Mouse (Mus musculus): Measurements from ENCODE around the gene Cbx4. TPM values are rescaled to one million over a fixed set of nuclear protein-coding genes. Genes with fewer than 3 reads are reported as not detected.

Gene Cbx4
- polyA plus RNA-seq, 2 experiments: 11.4 to 24.3 TPM

DNA sequence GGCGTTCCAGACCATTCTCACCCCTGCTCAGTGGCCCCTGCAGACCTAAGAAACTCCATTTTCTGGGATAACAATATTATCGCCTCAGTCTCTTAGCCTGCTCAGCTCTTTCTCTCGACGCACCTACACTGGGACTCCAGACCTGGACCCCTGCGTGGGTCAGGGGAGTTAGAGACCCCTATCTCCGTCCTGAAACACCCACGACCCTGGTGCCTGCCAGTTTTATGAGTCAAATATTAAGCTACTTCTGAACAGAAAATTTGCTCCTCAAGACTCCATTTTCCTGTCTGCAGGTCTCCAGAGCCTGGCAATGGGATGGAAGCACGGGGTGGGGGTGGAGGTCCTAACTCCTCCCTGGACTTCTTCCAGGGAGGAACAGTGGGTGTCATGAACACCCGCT lies 28.7 kb downstream of the Cbx4 start:
- ATAC-seq (ENCODE audit: low FRiP score, low read depth) (no peak), DNase-seq (ENCODE audit: low spot score) (no peak)
- peak overlapping the region; percentile 61 for H3K4me3 ChIP-seq (replicated peaks; ENCODE audit: low read length)
- peak overlapping the region; percentile 93 for H3K9ac ChIP-seq (ENCODE audit: low read depth, low read length, severe bottlenecking)
- H3K27me3 ChIP-seq (ENCODE audit: control insufficient read depth, insufficient read depth, low read length): peaks cover 79% of the 10 kb centered on the region
- H3K4me1 ChIP-seq (ENCODE audit: control insufficient read depth, insufficient read depth, low read length): peaks cover 42% of the 10 kb centered on the region
- no peaks in the 10 kb centered on the region for H3K9me3 ChIP-seq (ENCODE audit: control insufficient read depth, low read length)
- peak overlapping the region; percentile 98 for H3K4me2 ChIP-seq (replicated peaks; ENCODE audit: low read depth, low read length, severe bottlenecking)
- 4% methylated on average over 9 of the region's 9 CpGs for WGBS
- H3K36me3 ChIP-seq (ENCODE audit: control insufficient read depth, insufficient read depth, low read length): no peaks in the 10 kb centered on the region
- H3K27ac ChIP-seq (replicated peaks; ENCODE audit: low read depth, low read length): no peak overlapping the region
- no peak for TF ChIP-seq POLR2A (IDR thresholded peaks at IDR 0.05; ENCODE audit: borderline replicate concordance, extremely low read depth, insufficient read depth, insufficient read length)

- Histone ChIP-seq H3K36me3 (ENCODE audit: control insufficient read depth, insufficient read depth, low read length) (no peaks in the 10 kb centered on the region), H3K27me3 (ENCODE audit: control insufficient read depth, insufficient read depth, low read length) (peaks cover 83% of the 10 kb centered on the region), H3K4me1 (ENCODE audit: control insufficient read depth, insufficient read depth, low read length) (peaks cover 43% of the 10 kb centered on the region), H3K4me3 (replicated peaks; ENCODE audit: low read length) (peak overlapping the region; percentile 61), H3K9me3 (ENCODE audit: control insufficient read depth, low read length) (no peaks in the 10 kb centered on the region), H3K9ac (ENCODE audit: low read depth, low read length, severe bottlenecking) (peak overlapping the region; percentile 93), H3K4me2 (replicated peaks; ENCODE audit: low read depth, low read length, severe bottlenecking) (peak overlapping the region; percentile 98), H3K27ac (replicated peaks; ENCODE audit: low read depth, low read length) (peak overlapping the region; percentile 58; the same call in 1 of the 2 replicates)
- 2% methylated on average over 56 of the region's 65 CpGs for WGBS
- TF ChIP-seq POLR2A (IDR thresholded peaks at IDR 0.05; ENCODE audit: borderline replicate concordance, extremely low read depth, insufficient read depth, insufficient read length): no peak
- peak; percentile 15; the same call in 1 of the 2 replicates for ATAC-seq (ENCODE audit: low FRiP score, low read depth)
- no peak for DNase-seq (ENCODE audit: low spot score)
Observed at GRCm38 (mm10) chr11:119056301-119057211, 29.5 kb downstream of the Cbx4 start.

GRCm38 (mm10) chr11:119055571-119056131 lies 30.4 kb downstream of the Cbx4 start:
- H3K36me3 ChIP-seq (ENCODE audit: control insufficient read depth, insufficient read depth, low read length): no peaks in the 10 kb centered on the region
- TF ChIP-seq POLR2A (IDR thresholded peaks at IDR 0.05; ENCODE audit: borderline replicate concordance, extremely low read depth, insufficient read depth, insufficient read length): no peak
- ATAC-seq (ENCODE audit: low FRiP score, low read depth): no peak
- WGBS: 2% methylated on average over 32 of the region's 32 CpGs
- peaks cover 84% of the 10 kb centered on the region for H3K27me3 ChIP-seq (ENCODE audit: control insufficient read depth, insufficient read depth, low read length)
- H3K27ac ChIP-seq (replicated peaks; ENCODE audit: low read depth, low read length): no peak overlapping the region
- no peak overlapping the region for H3K9ac ChIP-seq (ENCODE audit: low read depth, low read length, severe bottlenecking)
- H3K4me1 ChIP-seq (ENCODE audit: control insufficient read depth, insufficient read depth, low read length): peaks cover 43% of the 10 kb centered on the region
- H3K4me3 ChIP-seq (replicated peaks; ENCODE audit: low read length): peak overlapping the region; percentile 61
- DNase-seq (ENCODE audit: low spot score): no peak
- peak overlapping the region; percentile 98 for H3K4me2 ChIP-seq (replicated peaks; ENCODE audit: low read depth, low read length, severe bottlenecking)
- H3K9me3 ChIP-seq (ENCODE audit: control insufficient read depth, low read length): no peaks in the 10 kb centered on the region

DNA sequence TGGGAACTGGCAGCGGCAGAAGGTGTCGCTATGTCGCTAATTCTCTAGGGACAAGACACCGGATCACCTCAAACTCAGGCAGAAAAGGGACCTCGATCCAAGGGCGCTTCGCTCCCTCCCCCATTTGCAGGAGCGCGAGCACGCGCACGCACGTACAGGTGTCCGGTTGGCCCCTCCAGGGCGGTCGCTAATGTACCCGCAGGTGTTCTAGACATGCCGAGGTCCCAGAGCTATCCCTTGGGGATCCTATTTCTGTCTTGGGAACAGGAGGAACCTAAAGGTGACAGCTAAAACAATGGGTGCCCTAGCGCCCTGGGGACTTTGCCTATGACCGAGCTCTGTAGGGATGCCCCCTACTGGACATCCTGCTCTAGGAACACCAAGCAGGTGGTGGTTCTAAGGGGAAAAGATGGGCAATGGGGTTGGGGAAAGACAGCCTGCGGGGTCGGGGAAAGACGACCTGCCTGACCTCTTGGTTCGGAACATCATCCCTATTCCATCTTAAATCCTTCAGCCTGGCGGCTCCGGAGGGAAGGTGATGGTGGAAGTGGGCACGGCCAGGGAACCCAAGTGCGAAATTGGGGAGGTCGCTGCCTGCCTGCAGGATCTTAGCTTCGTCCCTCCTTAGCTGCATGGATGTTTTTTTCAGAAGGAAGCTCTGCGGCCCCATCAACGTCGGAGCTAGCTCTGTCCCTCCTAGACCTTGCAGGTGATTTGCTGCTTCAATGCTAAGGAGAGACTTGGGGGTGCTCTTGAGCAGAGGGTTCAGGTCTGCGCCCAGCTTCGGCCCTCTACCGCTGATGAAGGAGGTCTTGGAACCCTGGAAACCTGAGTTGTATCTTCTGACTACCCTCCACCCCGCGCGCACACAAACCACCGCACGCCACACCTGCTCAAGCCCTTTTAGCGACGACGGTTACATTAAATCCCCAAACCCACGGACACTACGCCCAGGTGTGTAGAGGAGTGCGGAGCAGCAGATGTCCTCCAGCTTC lies 31.4 kb downstream of the Cbx4 start:
- H3K9ac ChIP-seq (ENCODE audit: low read depth, low read length, severe bottlenecking): no peak overlapping the region
- no peak for DNase-seq (ENCODE audit: low spot score)
- TF ChIP-seq POLR2A (IDR thresholded peaks at IDR 0.05; ENCODE audit: borderline replicate concordance, extremely low read depth, insufficient read depth, insufficient read length): no peak

More for the DNA sequence above, 31.4 kb downstream of the Cbx4 start:
- Histone ChIP-seq H3K27me3 (ENCODE audit: control insufficient read depth, insufficient read depth, low read length) (peaks cover 84% of the 10 kb centered on the region), H3K4me1 (ENCODE audit: control insufficient read depth, insufficient read depth, low read length) (peaks cover 43% of the 10 kb centered on the region), H3K27ac (replicated peaks; ENCODE audit: low read depth, low read length) (no peak overlapping the region), H3K9me3 (ENCODE audit: control insufficient read depth, low read length) (no peaks in the 10 kb centered on the region), H3K4me2 (replicated peaks; ENCODE audit: low read depth, low read length, severe bottlenecking) (peak overlapping the region; percentile 90), H3K4me3 (replicated peaks; ENCODE audit: low read length) (peak overlapping the region; percentile 33), H3K36me3 (ENCODE audit: control insufficient read depth, insufficient read depth, low read length) (no peaks in the 10 kb centered on the region)
- 2% methylated on average over 46 of the region's 47 CpGs for WGBS
- ATAC-seq (ENCODE audit: low FRiP score, low read depth): no peak
